Mouse (Mus musculus) forebrain, embryonic 15.5 days (tissue): Measurements from ENCODE around the gene 1700042G07Rik. TPM values are rescaled to one million over a fixed set of nuclear protein-coding genes. Genes with fewer than 3 reads are reported as not detected.

Source experiments
- ATAC-seq: fragments of 200-750 bp; cut with Nextera tagmentation; replicated peaks from 2 replicates; pipeline ENCODE4 v1.8.0; 2017; ENCODE audit warnings: mild to moderate bottlenecking, moderate TSS enrichment, moderate library complexity
- H3K27ac ChIP-seq: fragments of 300-500 bp; sonication (generic); replicated peaks from 2 replicates; pipeline ENCODE4 v1.5.1; 2015; ENCODE audit warnings: mild to moderate bottlenecking, inconsistent platforms
- H3K27me3 ChIP-seq: fragments of 300-500 bp; sonication (generic); 2 replicates; pipeline ENCODE4 v1.6.1; 2015; ENCODE audit warnings: inconsistent platforms
- H3K36me3 ChIP-seq: fragments of 300-500 bp; sonication (generic); 2 replicates; pipeline ENCODE4 v1.6.1; 2015; ENCODE audit warnings: mild to moderate bottlenecking, inconsistent platforms
- H3K4me1 ChIP-seq: fragments of 300-500 bp; sonication (generic); 2 replicates; pipeline ENCODE4 v1.6.1; 2015; ENCODE audit warnings: inconsistent platforms
- H3K4me2 ChIP-seq: fragments of 300-500 bp; sonication (generic); replicated peaks from 2 replicates; pipeline ENCODE4 v1.6.1; 2015; ENCODE audit warnings: mild to moderate bottlenecking, inconsistent platforms
- H3K4me3 ChIP-seq: fragments of 300-500 bp; sonication (generic); 2 replicates; pipeline ENCODE4 v1.5.1; 2015; ENCODE audit warnings: mild to moderate bottlenecking, inconsistent platforms
- H3K9ac ChIP-seq: fragments of 300-500 bp; sonication (generic); replicated peaks from 2 replicates; pipeline ENCODE4 v1.6.1; 2015; ENCODE audit warnings: mild to moderate bottlenecking, inconsistent platforms
- H3K9me3 ChIP-seq: fragments of 300-500 bp; sonication (generic); 2 replicates; pipeline ENCODE4 v1.6.1; 2016; ENCODE audit warnings: inconsistent platforms
- WGBS: fragments of 180-500 bp; shearing (Covaris S2); methylation state at CpG from one replicate; pipeline ENCODE4 v1.1.7; 2015; ENCODE audit warnings: mixed read lengths; 5-methylcytosine and 5-hydroxymethylcytosine counted together
- polyA plus RNA-seq: library from polyadenylated mRNA; unstranded; fragments of >200 nt; fragmentation: Nextera tagmentation; extraction: Ambion mirVana; gene quantifications from 2 replicates; pipeline ENCODE4 v1.2.1, GENCODE M21; 2015

Gene 1700042G07Rik
- polyA plus RNA-seq, 1 experiment from 2014 or later: not detected

GRCm38 (mm10) chr4:116220071-116220650, 47.0 kb downstream of the 1700042G07Rik start:
- Histone ChIP-seq H3K4me2 (peak overlapping the region; percentile 61), H3K4me1 (peaks cover 9% of the 10 kb centered on the region), H3K9ac (peak overlapping the region; percentile 95), H3K27me3 (no peaks in the 10 kb centered on the region), H3K36me3 (no peaks in the 10 kb centered on the region), H3K27ac (peak overlapping the region; percentile 100), H3K9me3 (no peaks in the 10 kb centered on the region), H3K4me3 (peak overlapping the region; percentile 79)
- under 1% methylated on average over 6 of the region's 6 CpGs for whole genome bisulfite sequencing
- no peak for ATAC-seq

GRCm38 (mm10) chr4:116220780-116221139, 47.6 kb downstream of the 1700042G07Rik start:
- H3K9ac ChIP-seq: peak overlapping the region; percentile 95
- peaks cover 11% of the 10 kb centered on the region for H3K4me1 ChIP-seq
- no peak for ATAC-seq
- peak overlapping the region; percentile 61 for H3K4me2 ChIP-seq
- WGBS: 0% methylated on average over 24 of the region's 26 CpGs
- H3K27me3 ChIP-seq: no peaks in the 10 kb centered on the region
- peak overlapping the region; percentile 79 for H3K4me3 ChIP-seq
- no peaks in the 10 kb centered on the region for H3K9me3 ChIP-seq
- H3K27ac ChIP-seq: peak overlapping the region; percentile 100
- no peaks in the 10 kb centered on the region for H3K36me3 ChIP-seq

- H3K9me3 ChIP-seq: no peaks in the 10 kb centered on the region
- under 1% methylated on average over 53 of the region's 53 CpGs for WGBS
- peak; percentile 99 for ATAC-seq
- H3K36me3 ChIP-seq: no peaks in the 10 kb centered on the region
- no peaks in the 10 kb centered on the region for H3K27me3 ChIP-seq
- peak within 1 kb of the TSS; percentile 95 for H3K9ac ChIP-seq
- H3K27ac ChIP-seq: peak within 1 kb of the TSS; percentile 100
- peak within 1 kb of the TSS; percentile 79 for H3K4me3 ChIP-seq
- peaks cover 11% of the 10 kb centered on the region for H3K4me1 ChIP-seq
- peak within 1 kb of the TSS; percentile 61 for H3K4me2 ChIP-seq
These were observed 48.1 kb downstream of the 1700042G07Rik start, which contains the start of gene Pik3r3 for GRCm38 (mm10) chr4:116221140-116221851. Gene Pik3r3, plus strand, starts transcription at chr4:116221618.

- Histone ChIP-seq H3K4me3 (peak overlapping the region; percentile 79), H3K9ac (peak overlapping the region; percentile 91), H3K9me3 (no peaks in the 10 kb centered on the region), H3K36me3 (no peaks in the 10 kb centered on the region), H3K27me3 (no peaks in the 10 kb centered on the region), H3K27ac (peak overlapping the region; percentile 100), H3K4me2 (peak overlapping the region; percentile 46), H3K4me1 (peaks cover 16% of the 10 kb centered on the region)
- 0% methylated on average over 23 of the region's 23 CpGs for WGBS
- no peak for ATAC-seq
These were observed 49.0 kb downstream of the 1700042G07Rik start for GRCm38 (mm10) chr4:116221996-116222842.

- H3K9ac ChIP-seq: peak overlapping the region; percentile 91
- no peaks in the 10 kb centered on the region for H3K36me3 ChIP-seq
- ATAC-seq: no peak
- H3K9me3 ChIP-seq: no peaks in the 10 kb centered on the region
- peaks cover 16% of the 10 kb centered on the region for H3K4me1 ChIP-seq
- WGBS: under 1% methylated on average over 6 of the region's 6 CpGs
- peak overlapping the region; percentile 79 for H3K4me3 ChIP-seq
- H3K27me3 ChIP-seq: no peaks in the 10 kb centered on the region
- peak overlapping the region; percentile 100 for H3K27ac ChIP-seq
- H3K4me2 ChIP-seq: peak overlapping the region; percentile 46
These were observed 49.6 kb downstream of the 1700042G07Rik start for GRCm38 (mm10) chr4:116222843-116223119.

Other genes starting within 250 kb of the 1700042G07Rik start
- gene Dmbx1, start 233.4 kb upstream of the 1700042G07Rik start, polyA plus RNA-seq: 0.23 TPM in 1 of 2 replicates, not detected in the other
- 11.0 and 12.7 TPM in 2 replicates for gene Faah, start 155.4 kb upstream of the 1700042G07Rik start, polyA plus RNA-seq
- 13.3 and 15.0 TPM in 2 replicates for gene Nsun4, start 119.5 kb upstream of the 1700042G07Rik start, polyA plus RNA-seq
- gene Uqcrh, start 98.3 kb upstream of the 1700042G07Rik start, polyA plus RNA-seq: 423 and 473 TPM in 2 replicates
- 64.5 and 66.3 TPM in 2 replicates for gene Lrrc41, start 98.1 kb upstream of the 1700042G07Rik start, polyA plus RNA-seq
- gene Rad54l, start 49.7 kb upstream of the 1700042G07Rik start, polyA plus RNA-seq: 21.2 and 23.0 TPM in 2 replicates
- gene Pomgnt1, start 49.5 kb upstream of the 1700042G07Rik start, polyA plus RNA-seq: 63.5 and 66.1 TPM in 2 replicates
- 2.4 TPM in 2 replicates for gene Lurap1, start 22.0 kb upstream of the 1700042G07Rik start, polyA plus RNA-seq
- gene Tspan1, start 5.8 kb upstream of the 1700042G07Rik start, polyA plus RNA-seq: 0.28 TPM in 1 of 2 replicates, not detected in the other
- gene Gm49337, start within 50 bp of the 1700042G07Rik start, polyA plus RNA-seq: not detected in 2 replicates
- 80.2 and 81.1 TPM in 2 replicates for gene Pik3r3, start 48.2 kb downstream of the 1700042G07Rik start, polyA plus RNA-seq